Mouse (Mus musculus) heart, postnatal 0 days (tissue): Measurements from ENCODE around the gene Ankle1.

Experiments
- CTCF ChIP-seq: IDR thresholded peaks from 2 replicates; pipeline ENCODE4 v1.5.1; 2016; ENCODE audit warnings: antibody characterized with exemption, control low read depth, low read depth
- EP300 ChIP-seq: IDR thresholded peaks from 2 replicates; pipeline ENCODE4 v1.6.1; 2016; ENCODE audit warnings: antibody characterized with exemption, low read depth

- TF ChIP-seq CTCF (no peak), EP300 (no peak)
These were observed 859 bp upstream of the Ankle1 start for GRCm38 (mm10) chr8:71404951-71405351.
